Mouse (Mus musculus) adrenal gland, adult 18-20 months (tissue): ENCODE measurements around the gene Macrod2. TPM values are rescaled to one million over a fixed set of nuclear protein-coding genes. Genes with fewer than 3 reads are reported as not detected.
"Not testable (repeated sequence)": the region's sequence is repeated elsewhere in the genome, so short reads cannot be mapped to it uniquely, and the experiment has no call there.

Experiments
- DNase-seq, 2 experiments: peaks; one replicate each; pipeline ENCODE4 v3.0.0; 2021 to 2022; ENCODE audit warnings: low spot score in 2 of 2
- total RNA-seq, 2 experiments: library from RNA; stranded (reverse); gene quantifications; 1 replicate in 1 of 2; 2 replicates in 1 of 2; pipeline ENCODE4 v1.2.3; 2021

Macrod2 gene
- total RNA-seq, 2 experiments from 2014 or later: 8.4 to 8.6 TPM

DNA sequence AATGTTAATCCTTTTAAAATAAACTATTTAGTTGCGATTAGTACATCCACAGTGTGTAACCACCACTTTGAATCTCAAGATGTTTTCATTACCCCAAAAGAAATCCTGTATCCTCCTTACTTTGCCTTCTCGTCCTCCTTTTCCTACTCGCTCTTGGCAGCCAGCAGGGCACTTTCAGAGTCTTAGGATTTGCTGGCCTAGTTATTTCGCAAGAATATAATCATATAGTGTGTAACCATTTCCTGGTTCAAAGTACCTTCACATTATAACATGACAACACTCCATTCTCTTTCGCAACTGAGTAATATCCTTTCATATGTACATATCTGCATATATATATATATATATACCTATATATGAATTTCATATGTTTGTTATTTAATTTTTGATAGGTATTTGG, 298.7 kb downstream of the Macrod2 start:
- no peak for DNase-seq

DNA sequence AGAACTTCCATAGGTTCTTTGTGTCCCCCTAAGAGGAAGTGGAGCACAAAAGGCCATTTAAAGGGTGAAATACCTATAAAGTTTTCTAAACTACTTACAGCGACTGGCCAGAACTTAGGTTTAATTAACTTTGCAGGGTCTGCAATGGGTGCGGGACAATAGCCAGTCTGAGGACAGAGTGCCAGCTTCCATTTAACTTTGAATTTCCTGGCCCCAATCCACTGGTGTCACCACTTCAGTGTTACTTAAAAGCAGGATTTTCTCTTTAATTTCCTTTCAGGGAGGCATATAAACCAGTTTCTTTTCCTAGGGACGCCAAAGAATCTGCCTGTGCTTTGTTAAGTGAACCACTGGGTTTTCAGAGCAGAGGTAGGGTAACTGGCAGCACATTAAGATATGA, 303.5 kb downstream of the Macrod2 start:
- no peak for DNase-seq

DNA sequence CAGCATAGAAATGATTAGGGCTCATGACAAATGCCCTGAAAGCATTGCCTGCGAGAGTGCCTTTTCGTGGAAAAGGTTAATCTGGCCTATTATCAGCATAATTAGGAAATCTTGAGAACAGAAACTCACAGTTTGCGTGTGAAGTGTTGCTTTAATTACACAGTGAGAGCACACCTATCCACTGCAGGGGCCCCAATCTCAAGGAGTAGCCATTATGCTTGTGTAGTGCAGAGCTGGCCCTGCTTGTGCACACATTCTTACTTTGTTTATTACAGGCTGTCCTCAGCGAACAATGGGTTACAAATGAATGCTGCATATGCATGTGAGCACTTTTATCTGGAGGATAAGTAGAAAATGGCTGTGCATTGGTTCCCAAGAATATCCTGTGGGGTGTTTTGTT, 308.3 kb downstream of the Macrod2 start:
- DNase-seq: no peak

DNA sequence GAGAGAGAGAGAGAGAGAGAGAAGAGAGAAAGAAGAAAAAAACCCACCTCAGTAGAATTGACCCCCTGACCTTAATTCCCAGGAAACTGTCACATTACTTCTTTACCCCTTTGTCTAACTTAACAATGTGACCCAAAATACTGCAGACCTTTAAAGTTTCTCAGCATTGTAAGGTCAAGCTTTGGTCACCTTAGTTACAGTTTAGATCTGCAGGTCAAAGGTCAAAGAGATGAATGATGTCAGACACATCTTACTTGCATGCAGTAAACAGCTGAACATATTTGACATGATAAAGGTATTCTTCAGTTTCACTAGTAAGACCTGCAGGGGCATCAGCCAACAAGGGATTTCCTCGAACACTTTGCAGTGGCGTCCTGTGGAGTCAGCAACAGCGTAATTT, 309.0 kb downstream of the Macrod2 start:
- no peak for DNase-seq

DNA sequence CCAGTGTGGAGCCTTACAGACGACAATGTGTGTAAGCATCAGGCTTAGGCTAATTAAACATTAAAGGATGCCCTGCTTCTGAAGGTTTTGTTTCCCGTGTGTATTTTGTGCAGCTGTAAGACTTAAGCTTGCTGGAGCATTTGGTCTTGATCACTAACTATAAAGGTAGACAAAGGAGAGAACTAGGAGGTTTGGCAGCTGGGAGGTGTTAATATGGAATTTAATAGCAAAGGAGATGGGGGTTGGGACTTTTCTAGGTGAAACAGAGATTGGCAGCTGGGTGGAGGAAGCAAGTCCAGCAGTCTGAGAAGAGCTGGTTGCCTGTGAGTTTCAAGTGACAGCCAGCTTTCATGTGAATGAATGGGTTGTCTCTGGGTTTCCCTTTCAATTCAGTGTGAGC, 310.2 kb downstream of the Macrod2 start:
- no peak for DNase-seq

DNA sequence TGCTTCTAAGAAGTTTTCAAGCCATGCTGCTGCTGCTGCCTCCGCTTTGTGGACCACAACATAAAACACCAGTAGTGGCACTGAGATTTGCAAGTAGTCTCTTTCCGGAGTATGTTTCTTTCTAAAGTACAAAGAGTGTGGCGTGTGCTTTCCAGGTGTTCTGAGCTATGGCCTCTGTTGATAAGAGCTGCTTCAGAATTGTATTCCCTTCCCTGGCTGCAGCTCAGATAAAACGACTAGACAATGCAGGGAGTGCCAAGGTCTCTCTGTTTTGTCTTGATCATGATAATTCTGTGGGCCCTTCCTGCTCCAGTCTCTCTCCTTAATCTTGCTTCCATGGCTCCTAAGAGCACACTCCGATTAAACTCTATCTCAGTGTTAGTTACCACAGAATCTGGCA, 312.4 kb downstream of the Macrod2 start:
- DNase-seq: no peak

DNA sequence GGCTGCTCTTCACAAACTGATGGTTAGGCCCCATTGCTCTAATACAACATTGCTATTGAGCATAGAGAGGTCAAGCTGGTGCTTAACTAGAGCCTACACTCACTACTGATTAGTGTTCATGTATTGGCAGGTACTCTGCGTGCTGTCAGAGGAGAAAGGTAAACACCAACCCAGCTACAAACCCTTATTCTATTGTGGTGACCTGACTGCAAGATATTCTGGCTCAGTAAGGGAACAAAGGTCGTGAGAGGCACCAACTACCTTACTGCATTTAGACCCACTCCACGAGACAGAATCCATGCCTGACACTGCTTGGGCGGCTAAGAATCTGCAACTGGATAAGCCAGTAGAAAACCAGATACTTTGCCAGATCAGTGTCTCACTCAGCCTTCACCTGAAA, 320.7 kb downstream of the Macrod2 start:
- no peak for DNase-seq

DNA sequence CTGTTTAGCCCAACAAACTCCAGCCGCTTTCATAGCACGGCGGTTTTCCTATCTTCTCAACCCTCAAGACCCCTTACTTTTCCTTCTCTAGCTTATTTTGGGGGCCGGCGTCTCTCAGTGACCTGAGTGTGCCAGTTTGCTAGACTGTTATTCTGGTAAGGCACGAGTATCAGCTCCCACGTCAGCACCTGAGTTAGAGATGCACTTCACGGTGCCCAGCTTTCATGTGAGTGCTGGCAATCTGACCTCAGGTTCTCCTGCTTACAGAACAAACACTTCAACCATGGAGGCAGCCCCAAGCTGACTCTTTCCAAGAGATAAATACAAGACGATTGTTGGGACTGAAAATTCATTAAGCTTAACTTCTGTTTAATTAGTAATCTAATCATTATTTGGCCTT, 322.3 kb downstream of the Macrod2 start:
- DNase-seq: no peak

DNA sequence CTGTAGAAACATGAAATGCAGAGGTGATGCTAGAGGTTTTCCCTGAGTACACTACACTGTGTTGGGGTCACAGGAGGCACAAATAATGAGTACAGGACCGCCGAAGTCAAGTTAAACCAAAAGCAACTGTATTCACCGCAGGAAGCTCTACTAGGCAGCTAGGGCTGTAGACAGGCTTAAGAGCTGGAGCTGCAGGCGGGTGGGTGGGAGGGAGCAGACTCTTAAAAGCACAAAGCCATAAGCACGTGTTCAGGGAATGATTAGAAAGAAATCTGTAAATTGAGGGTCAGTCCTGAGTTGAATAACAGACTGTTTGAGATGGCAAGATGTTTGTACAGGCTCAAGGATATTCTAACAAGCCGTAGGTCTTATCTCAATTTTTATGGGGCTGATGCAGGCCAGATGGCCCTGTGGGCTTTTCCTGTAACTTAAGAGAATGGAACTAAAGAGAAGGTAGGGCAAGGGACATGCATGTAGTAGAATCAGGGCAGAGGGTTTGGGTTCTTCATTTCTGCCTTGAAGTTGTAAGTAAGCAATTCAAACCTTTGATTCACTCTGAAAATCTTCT, 337.6 kb downstream of the Macrod2 start:
- no peak for DNase-seq

DNA sequence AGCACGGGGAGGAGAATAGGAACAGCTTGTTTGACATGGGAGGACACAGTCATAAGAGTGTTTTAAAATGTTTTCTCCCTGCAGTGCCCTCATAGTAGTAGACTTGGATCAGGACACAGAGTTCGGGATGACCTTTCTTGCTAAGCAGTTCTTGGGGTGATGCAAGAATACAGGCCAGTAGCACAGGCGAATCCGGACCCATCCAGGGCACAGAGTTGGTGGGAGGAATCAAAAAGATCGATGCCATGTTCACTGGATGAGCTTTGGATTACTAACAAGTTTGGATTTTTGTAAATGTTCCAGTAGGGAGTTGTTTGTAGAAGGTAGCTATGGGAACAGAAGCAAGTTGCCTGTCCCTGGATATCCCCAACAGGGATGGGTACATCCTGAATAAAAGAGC, 345.4 kb downstream of the Macrod2 start:
- DNase-seq: no peak

DNA sequence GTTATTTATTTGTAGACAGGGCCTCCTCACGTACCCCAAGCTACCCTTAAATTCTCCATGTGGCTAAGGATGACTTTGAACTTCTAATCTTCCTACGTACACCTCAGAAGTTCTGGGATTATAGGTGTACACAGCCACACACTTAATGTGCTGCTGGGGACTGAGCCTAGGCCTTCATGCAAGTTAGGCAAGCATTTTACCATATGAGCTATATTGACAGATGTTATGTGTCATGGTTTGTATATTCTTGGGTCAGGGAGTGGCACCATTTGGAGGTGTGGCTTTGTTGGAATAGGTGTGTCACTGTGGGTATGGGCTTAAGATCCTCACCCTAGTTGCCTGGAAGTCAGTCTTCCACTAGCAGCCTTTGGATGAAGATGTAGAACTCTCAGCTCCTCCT, 347.8 kb downstream of the Macrod2 start:
- DNase-seq: not testable (repeated sequence)

DNA sequence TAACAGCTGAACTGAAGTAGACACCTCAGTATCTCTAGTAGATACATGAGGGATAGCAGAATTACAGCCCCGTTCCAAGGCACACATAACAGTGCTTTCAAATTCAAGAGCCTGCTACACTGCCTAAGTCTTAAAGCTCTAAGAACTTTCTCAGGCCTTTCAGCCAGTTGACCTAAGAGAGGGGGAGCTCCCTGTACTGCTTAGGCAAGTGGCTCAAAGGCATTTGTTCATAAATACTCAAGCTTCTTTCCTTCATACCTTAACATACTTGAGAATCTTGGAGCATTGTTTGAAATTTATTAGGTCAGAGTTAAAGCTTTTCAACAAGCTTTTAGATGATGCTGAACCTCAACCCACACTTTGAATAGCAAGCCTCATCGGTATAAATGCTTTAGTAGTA, 363.8 kb downstream of the Macrod2 start:
- DNase-seq: no peak

DNA sequence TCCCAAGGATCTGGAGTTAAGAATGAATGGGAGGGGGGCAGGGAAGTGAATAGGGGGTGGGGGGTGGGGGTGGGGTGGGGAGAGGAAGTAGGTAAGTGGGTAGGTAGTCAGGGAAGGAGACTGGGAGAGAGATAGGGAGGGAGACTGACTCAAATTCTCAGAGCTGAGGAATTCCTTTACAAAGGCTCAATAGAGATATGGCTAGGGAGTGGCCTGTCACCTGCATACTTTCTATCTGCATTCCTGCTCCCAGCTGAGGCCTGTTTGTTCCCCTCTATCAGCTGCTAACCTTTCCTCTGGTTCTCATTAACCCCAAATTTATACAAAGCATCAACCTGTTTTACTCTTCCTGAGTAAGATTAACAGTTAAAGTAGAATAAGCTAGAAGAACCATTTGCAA, 364.6 kb downstream of the Macrod2 start:
- DNase-seq: no peak

DNA sequence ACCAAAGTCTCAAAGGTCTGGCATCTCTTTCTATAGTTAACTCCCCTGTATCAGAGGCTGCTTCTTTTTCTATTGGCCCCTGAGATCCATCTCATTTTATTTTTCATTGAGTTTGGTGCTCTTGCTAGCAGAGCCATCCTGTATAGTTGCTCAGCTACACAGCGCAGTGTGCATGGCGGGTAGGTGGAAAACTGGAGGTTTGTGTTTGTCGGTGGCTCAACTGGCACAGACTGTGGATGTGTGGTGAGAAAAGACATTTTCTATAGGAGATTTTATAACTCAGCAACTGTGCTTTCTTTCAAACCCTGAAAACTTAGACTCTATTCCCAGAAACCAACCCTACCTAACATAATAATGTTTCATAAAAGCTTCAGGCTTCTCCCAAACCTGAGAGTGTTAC, 365.0 kb downstream of the Macrod2 start:
- no peak for DNase-seq

DNA sequence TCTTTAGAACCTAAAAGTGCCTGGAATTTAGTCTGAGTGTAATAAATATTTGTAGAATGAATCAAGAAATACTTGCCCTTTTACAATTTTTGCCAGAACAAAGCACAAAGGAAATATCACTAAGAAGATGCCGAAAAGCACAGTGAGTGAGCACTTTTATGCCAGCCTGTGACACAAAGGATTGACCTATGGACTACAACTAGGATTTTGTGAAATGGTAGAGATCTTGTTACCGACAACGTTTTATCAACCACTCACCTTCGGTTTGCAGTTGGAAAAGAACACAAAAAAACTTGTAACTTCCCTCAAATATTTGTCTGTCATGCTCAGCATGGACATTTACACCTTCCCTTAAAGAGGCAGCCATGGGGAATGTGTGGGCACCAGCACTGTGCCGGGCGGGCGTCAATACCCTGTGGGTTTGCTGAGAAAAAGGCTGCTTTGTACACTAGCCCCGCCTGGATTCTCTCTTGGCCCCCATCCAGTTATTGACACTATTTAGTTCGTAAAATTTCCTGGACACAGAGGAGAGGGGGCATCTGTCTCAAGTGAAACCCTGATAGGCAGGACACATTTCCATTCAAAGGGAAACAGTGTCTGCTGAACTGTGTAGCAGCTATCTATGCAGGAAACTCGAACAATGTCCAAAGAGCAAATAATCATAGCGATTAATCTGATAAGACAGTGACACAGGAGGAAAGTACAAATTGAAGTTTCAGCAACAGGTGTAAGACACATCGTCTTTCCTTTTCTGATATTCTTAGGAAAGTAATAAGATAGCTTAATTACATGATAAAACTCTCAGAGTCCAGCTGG, 368.2 kb downstream of the Macrod2 start:
- DNase-seq: no peak

DNA sequence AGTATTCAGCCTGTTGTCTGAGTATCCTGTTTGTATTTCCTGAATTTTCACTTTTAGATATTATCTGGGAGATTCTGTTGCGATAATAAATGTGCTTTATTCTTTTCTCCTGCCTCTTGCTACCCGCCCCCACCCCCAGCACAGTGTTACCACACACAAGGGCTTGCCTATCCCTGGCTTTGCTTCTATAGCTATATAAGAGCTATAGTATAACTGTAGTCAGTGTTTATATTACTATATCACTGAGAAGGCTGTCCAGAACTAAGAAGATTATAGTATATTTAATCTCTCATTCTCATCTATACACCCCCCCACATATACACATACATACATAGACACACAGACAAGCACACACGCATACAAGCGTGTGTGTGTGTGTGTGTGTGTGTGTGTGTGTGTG, 374.4 kb downstream of the Macrod2 start:
- no peak for DNase-seq

DNA sequence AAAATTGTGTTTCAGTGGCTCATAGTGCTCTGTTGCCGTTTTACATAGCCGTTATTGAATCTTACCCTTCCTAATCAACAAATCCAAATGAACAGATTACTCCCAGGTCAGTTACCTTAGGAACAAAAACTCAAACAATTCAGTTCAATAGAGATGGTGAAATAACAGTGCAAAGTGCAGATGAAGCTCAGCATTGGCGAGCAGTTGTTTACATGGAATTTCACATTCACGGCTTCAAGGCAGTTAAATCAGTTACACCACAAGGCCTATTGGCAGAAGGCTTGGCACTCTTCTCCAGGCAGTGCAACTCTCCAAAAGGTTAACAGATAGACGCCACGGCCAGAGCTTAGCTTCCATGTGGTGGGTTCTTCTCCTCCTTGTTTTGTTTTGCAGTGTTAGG, 377.7 kb downstream of the Macrod2 start:
- DNase-seq: no peak

DNA sequence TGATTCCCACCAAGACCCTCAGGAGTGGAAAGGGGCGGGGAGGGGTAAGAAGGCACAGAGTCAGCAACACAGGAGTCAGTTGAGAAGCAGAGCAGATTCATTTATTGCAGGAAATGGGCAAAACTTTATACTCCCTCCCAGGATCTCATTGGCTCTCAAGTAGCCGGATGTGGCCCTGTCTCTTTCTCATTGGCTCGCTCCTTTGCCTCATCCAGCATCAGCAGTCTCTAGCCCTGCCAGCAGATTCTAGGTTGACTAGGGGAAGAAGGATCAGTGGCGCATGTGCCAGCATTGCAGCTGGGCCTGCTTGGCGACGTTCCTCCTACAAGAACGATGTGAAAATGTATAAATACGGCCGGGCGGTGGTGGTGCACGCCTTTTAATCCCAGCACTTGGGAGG, 378.3 kb downstream of the Macrod2 start:
- no peak for DNase-seq

DNA sequence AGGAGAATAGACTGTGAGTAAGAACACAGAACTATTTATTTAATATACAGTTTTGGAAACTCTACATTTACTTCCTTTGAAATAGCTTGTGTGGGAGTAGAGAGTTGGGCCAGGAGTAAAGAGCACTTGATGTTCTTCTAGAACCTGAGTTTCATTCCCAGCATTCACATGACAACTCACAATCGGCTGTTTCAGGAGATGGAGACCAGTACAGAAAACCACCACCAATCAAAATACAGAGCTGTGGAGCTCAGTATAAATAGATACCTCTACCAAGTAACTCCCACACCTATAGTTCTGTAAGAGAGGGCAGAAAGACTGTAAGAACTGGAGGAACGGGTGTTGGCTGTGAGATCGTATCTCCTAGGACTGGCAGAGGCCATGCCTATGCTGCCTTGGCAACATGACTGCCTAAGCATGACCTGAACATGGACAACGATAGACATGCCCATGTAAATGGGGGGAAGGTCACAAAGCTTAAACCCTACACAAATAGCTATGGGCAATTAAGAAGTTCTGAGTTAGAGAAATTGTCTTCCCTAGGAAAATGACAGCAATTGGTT, 379.8 kb downstream of the Macrod2 start:
- DNase-seq: no peak

DNA sequence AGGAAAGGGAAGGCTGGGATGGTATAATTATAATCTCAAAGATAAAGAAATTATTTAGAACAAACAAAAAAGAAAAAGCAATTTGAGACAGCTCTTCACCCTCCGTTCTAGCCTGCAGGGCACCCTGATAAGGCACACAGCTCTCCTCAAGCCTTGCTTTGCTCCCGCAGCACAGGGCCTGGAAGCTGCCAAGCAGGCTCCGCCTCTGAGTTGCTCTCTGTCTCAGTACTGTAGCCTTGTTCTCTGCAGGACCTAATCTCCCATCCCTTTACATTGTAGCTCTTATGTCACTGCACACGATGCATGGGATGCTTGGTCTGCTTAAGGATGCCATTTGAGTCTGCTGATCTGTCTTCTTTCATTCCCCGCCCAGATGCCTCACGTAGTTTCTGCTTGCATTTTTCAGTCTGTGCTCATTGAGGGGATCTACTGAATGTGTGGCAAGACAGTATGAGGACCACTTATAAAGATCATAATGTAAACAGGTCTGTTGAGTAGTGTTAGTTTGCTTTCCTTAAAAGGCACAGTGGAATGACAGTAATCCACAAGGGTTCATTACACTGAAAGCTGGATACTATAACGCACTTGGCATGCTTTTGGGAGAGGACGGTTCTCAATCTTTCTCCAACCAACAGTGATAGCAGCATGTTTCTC, 380.5 kb downstream of the Macrod2 start:
- no peak for DNase-seq

DNA sequence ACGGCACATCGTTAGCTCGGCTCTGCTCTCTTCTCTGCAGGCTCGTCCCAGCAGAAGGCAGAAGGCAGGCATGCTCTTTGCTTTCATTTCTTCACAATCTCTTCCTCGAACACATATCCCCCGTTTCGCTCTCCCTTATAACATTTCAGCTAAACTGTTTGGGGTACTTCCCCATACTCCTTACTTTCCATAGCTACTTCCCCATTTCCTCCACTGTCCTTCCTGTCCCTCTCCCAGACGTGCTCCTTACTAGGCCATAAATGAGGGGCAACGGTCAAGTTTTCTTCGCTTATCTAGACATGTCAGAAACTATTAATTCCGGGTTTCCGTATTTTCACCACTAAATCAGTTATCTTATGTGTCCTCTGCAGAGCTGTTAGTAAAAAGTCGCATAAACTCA, 383.1 kb downstream of the Macrod2 start:
- no peak for DNase-seq

DNA sequence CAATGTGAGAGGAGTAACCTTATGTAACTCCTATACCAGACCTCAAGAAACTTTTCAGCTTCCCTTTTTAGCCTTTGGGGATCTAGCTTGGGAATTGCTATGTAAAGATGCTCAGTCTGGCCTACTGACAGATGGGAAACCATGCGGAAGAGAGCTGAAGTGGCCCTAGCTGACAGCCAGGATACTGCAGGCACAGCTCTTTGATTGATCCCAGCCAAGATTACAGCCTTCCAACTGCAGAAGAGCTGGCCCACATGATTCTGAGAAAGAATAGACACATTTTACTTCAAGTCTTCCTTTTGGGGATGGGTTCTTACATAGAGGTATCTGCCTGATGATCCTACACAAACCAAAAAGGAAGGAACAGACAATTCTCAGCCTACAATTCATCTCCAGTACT, 387.9 kb downstream of the Macrod2 start:
- DNase-seq: no peak
